Mouse (Mus musculus) cortical plate, adult 2 months (tissue): ENCODE data around the gene Thoc6.

Source experiments
- CTCF ChIP-seq: fragments of 200-500 bp; IDR thresholded peaks from 2 replicates; pipeline ENCODE4 v1.5.1; 2011; ENCODE audit warnings: mild to moderate bottlenecking, control low read depth, low read length; ENCODE audit not compliant: insufficient read depth; ENCODE audit errors: extremely low read depth
- POLR2A ChIP-seq: fragments of 200-500 bp; IDR thresholded peaks from 2 replicates; pipeline ENCODE4 v1.6.1; 2011; ENCODE audit warnings: mild to moderate bottlenecking, low read length, control low read depth; ENCODE audit not compliant: insufficient read depth; ENCODE audit errors: extremely low read depth

- no peak for TF ChIP-seq CTCF
- TF ChIP-seq POLR2A = no peak
Observed at GRCm38 (mm10) chr17:23682092-23682491, 8.4 kb upstream of the Thoc6 start.
